Mouse (Mus musculus): Measurements from ENCODE around the gene Ice2. TPM values are rescaled to one million over a fixed set of nuclear protein-coding genes. Genes with fewer than 3 reads are reported as not detected.
A peak's percentile ranks its signal among the peaks of the same experiment; 100 is the strongest.

Ice2 gene
- polyA plus RNA-seq (2012; ENCODE audit: insufficient read depth, insufficient read length, low replicate concordance, missing spikeins): not detected in 2 replicates

- H3K4me3 ChIP-seq (ENCODE audit: insufficient read depth, low read depth, low read length): peak within 1 kb of the TSS; percentile 67
- no peaks in the 10 kb centered on the region for H3K4me1 ChIP-seq (ENCODE audit: control insufficient read depth, insufficient read depth, low read length)
- WGBS: under 1% methylated on average over 52 of the region's 53 CpGs
- TF ChIP-seq POLR2A (IDR thresholded peaks at IDR 0.05; ENCODE audit: insufficient read depth, low read depth, low read length) (peak; percentile 82), CTCF (IDR thresholded peaks at IDR 0.05; ENCODE audit: insufficient read depth, low read depth, low read length) (no peak)
- H3K27ac ChIP-seq (ENCODE audit: insufficient read depth, low read depth, low read length): peak within 1 kb of the TSS; percentile 78
These were observed at the start of gene Ice2 for GRCm38 (mm10) chr9:69397760-69398452. Ice2 (plus strand) TSS chr9:69397906.

GRCm38 (mm10) chr9:69349537-69349936, 48.2 kb upstream of the Ice2 start:
- TF ChIP-seq CTCF (IDR thresholded peaks at IDR 0.05; ENCODE audit: insufficient read depth, low read depth, low read length): no peak
- no peak for TF ChIP-seq POLR2A (IDR thresholded peaks at IDR 0.05; ENCODE audit: insufficient read depth, low read depth, low read length)
- WGBS: 93% methylated on average over 2 of the region's 2 CpGs
- no peak overlapping the region for H3K27ac ChIP-seq (ENCODE audit: insufficient read depth, low read depth, low read length)

GRCm38 (mm10) chr9:69354228-69354627, 43.5 kb upstream of the Ice2 start:
- H3K27ac ChIP-seq (ENCODE audit: insufficient read depth, low read depth, low read length): no peak overlapping the region
- H3K4me3 ChIP-seq (ENCODE audit: insufficient read depth, low read depth, low read length): no peak overlapping the region
- TF ChIP-seq POLR2A (IDR thresholded peaks at IDR 0.05; ENCODE audit: insufficient read depth, low read depth, low read length) (no peak), CTCF (IDR thresholded peaks at IDR 0.05; ENCODE audit: insufficient read depth, low read depth, low read length) (no peak)
- WGBS: 69% methylated on average over 6 of the region's 6 CpGs
- peaks cover 7% of the 10 kb centered on the region for H3K4me1 ChIP-seq (ENCODE audit: control insufficient read depth, insufficient read depth, low read length)

More at GRCm38 (mm10) chr9:69349537-69349936, 48.2 kb upstream of the Ice2 start:
- no peaks in the 10 kb centered on the region; the same call in 1 of the 2 replicates for H3K4me1 ChIP-seq (ENCODE audit: control insufficient read depth, insufficient read depth, low read length)
- H3K4me3 ChIP-seq (ENCODE audit: insufficient read depth, low read depth, low read length): no peak overlapping the region

GRCm38 (mm10) chr9:69357834-69358233, 39.9 kb upstream of the Ice2 start:
- no peak for TF ChIP-seq CTCF (IDR thresholded peaks at IDR 0.05; ENCODE audit: insufficient read depth, low read depth, low read length)
- TF ChIP-seq POLR2A (IDR thresholded peaks at IDR 0.05; ENCODE audit: insufficient read depth, low read depth, low read length): no peak
- H3K4me3 ChIP-seq (ENCODE audit: insufficient read depth, low read depth, low read length): no peak overlapping the region
- no peak overlapping the region for H3K27ac ChIP-seq (ENCODE audit: insufficient read depth, low read depth, low read length)
- WGBS: 45% methylated on average over 3 of the region's 3 CpGs
- H3K4me1 ChIP-seq (ENCODE audit: control insufficient read depth, insufficient read depth, low read length): peaks cover 7% of the 10 kb centered on the region

GRCm38 (mm10) chr9:69358797-69359196, 38.9 kb upstream of the Ice2 start:
- WGBS: 30% methylated on average over 6 of the region's 6 CpGs
- TF ChIP-seq CTCF (IDR thresholded peaks at IDR 0.05; ENCODE audit: insufficient read depth, low read depth, low read length) (no peak), POLR2A (IDR thresholded peaks at IDR 0.05; ENCODE audit: insufficient read depth, low read depth, low read length) (no peak)
- Histone ChIP-seq H3K4me1 (ENCODE audit: control insufficient read depth, insufficient read depth, low read length) (peaks cover 7% of the 10 kb centered on the region), H3K4me3 (ENCODE audit: insufficient read depth, low read depth, low read length) (no peak overlapping the region), H3K27ac (ENCODE audit: insufficient read depth, low read depth, low read length) (no peak overlapping the region)

GRCm38 (mm10) chr9:69361951-69362445, 35.7 kb upstream of the Ice2 start:
- TF ChIP-seq CTCF (IDR thresholded peaks at IDR 0.05; ENCODE audit: insufficient read depth, low read depth, low read length) (no peak), POLR2A (IDR thresholded peaks at IDR 0.05; ENCODE audit: insufficient read depth, low read depth, low read length) (no peak)

GRCm38 (mm10) chr9:69362766-69363165, 34.9 kb upstream of the Ice2 start:
- no peak for TF ChIP-seq CTCF (IDR thresholded peaks at IDR 0.05; ENCODE audit: insufficient read depth, low read depth, low read length)
- 73% methylated on average over 4 of the region's 4 CpGs for WGBS
- Histone ChIP-seq H3K4me3 (ENCODE audit: insufficient read depth, low read depth, low read length) (no peak overlapping the region), H3K4me1 (ENCODE audit: control insufficient read depth, insufficient read depth, low read length) (peaks cover 7% of the 10 kb centered on the region), H3K27ac (ENCODE audit: insufficient read depth, low read depth, low read length) (no peak overlapping the region)

More at GRCm38 (mm10) chr9:69361951-69362445, 35.7 kb upstream of the Ice2 start:
- no peak overlapping the region for H3K4me3 ChIP-seq (ENCODE audit: insufficient read depth, low read depth, low read length)
- peaks cover 7% of the 10 kb centered on the region for H3K4me1 ChIP-seq (ENCODE audit: control insufficient read depth, insufficient read depth, low read length)
- no peak overlapping the region for H3K27ac ChIP-seq (ENCODE audit: insufficient read depth, low read depth, low read length)
- 90% methylated on average over 8 of the region's 8 CpGs for WGBS

GRCm38 (mm10) chr9:69364117-69364516, 33.6 kb upstream of the Ice2 start:
- 54% methylated on average over 16 of the region's 16 CpGs for WGBS
- Histone ChIP-seq H3K4me3 (ENCODE audit: insufficient read depth, low read depth, low read length) (no peak overlapping the region), H3K4me1 (ENCODE audit: control insufficient read depth, insufficient read depth, low read length) (peaks cover under 1% of the 10 kb centered on the region; the same call in 1 of the 2 replicates), H3K27ac (ENCODE audit: insufficient read depth, low read depth, low read length) (no peak overlapping the region)
- TF ChIP-seq POLR2A (IDR thresholded peaks at IDR 0.05; ENCODE audit: insufficient read depth, low read depth, low read length) (no peak), CTCF (IDR thresholded peaks at IDR 0.05; ENCODE audit: insufficient read depth, low read depth, low read length) (no peak)

GRCm38 (mm10) chr9:69367055-69367454, 30.7 kb upstream of the Ice2 start:
- 72% methylated on average over 4 of the region's 4 CpGs for WGBS
- no peak for TF ChIP-seq CTCF (IDR thresholded peaks at IDR 0.05; ENCODE audit: insufficient read depth, low read depth, low read length)
- no peak for TF ChIP-seq POLR2A (IDR thresholded peaks at IDR 0.05; ENCODE audit: insufficient read depth, low read depth, low read length)
- Histone ChIP-seq H3K27ac (ENCODE audit: insufficient read depth, low read depth, low read length) (no peak overlapping the region), H3K4me3 (ENCODE audit: insufficient read depth, low read depth, low read length) (no peak overlapping the region), H3K4me1 (ENCODE audit: control insufficient read depth, insufficient read depth, low read length) (no peaks in the 10 kb centered on the region; the same call in 1 of the 2 replicates)
